Mouse (Mus musculus) myocyte (in vitro differentiated cells): ENCODE measurements around the gene Tmem123.

ENCODE experiments used
- CEBPB ChIP-seq: IDR thresholded peaks from 2 replicates; pipeline ENCODE4 v1.6.1; 2011; ENCODE audit warnings: mild to moderate bottlenecking, moderate library complexity; ENCODE audit not compliant: poor library complexity, insufficient read depth, severe bottlenecking
- E2F4 ChIP-seq: IDR thresholded peaks from one replicate; pipeline ENCODE4 v1.6.1; 2011; ENCODE audit warnings: mild to moderate bottlenecking, control low read depth, moderate library complexity; ENCODE audit not compliant: insufficient read depth
- MAX ChIP-seq: IDR thresholded peaks from one replicate; pipeline ENCODE4 v1.6.1; 2011; ENCODE audit warnings: low read depth, mild to moderate bottlenecking, control low read depth
- MYOD1 ChIP-seq, 3 experiments: IDR thresholded peaks; one replicate each; pipeline ENCODE4 v1.6.1; 2011; ENCODE audit warnings: control low read depth in 2 of 3, low read depth in 2 of 3, mild to moderate bottlenecking in 2 of 3, moderate library complexity in 1 of 3; ENCODE audit not compliant: insufficient read length in 2 of 3, control insufficient read depth in 1 of 3
- POLR2A ChIP-seq: IDR thresholded peaks from one replicate; pipeline ENCODE4 v1.6.1; 2011; ENCODE audit warnings: low read depth, mild to moderate bottlenecking, control low read depth, moderate library complexity; ENCODE audit not compliant: insufficient read length
- POLR2AphosphoS2 ChIP-seq: IDR thresholded peaks from one replicate; pipeline ENCODE4 v1.6.1; 2011; ENCODE audit warnings: low read depth, control low read depth; ENCODE audit not compliant: insufficient read length
- REST ChIP-seq: IDR thresholded peaks from one replicate; pipeline ENCODE4 v1.6.1; 2011; ENCODE audit warnings: mild to moderate bottlenecking, control low read depth, moderate library complexity; ENCODE audit not compliant: insufficient read depth, insufficient read length
- SRF ChIP-seq: IDR thresholded peaks from one replicate; pipeline ENCODE4 v1.6.1; 2011; ENCODE audit warnings: low read depth; ENCODE audit not compliant: control insufficient read depth, insufficient read length
- TCF3 ChIP-seq: IDR thresholded peaks from one replicate; pipeline ENCODE4 v1.6.1; 2011; ENCODE audit warnings: low read depth, control low read depth; ENCODE audit not compliant: insufficient read length
- USF1 ChIP-seq: IDR thresholded peaks from one replicate; pipeline ENCODE4 v1.6.1; 2011; ENCODE audit warnings: low read depth, mild to moderate bottlenecking, control low read depth, moderate library complexity

- no peak for TF ChIP-seq MAX
- TF ChIP-seq POLR2A, result peak; percentile 84
- TF ChIP-seq CEBPB, result no peak
- peak; percentile 64 to 90 (median 89) for TF ChIP-seq MYOD1 (IDR thresholded peaks at IDR 0.05; ENCODE audit: control insufficient read depth in 1 of 3, insufficient read length in 2 of 3, low read depth in 2 of 3)
- no peak for TF ChIP-seq USF1
- TF ChIP-seq POLR2AphosphoS2, result peak; percentile 76
- TF ChIP-seq TCF3, result no peak
- TF ChIP-seq E2F4, result no peak
- TF ChIP-seq REST, result no peak
- peak; percentile 93 for TF ChIP-seq SRF
Observed at GRCm38 (mm10) chr9:7763614-7764300, at the start of gene Tmem123.
